Mouse (Mus musculus): ENCODE results near the gene Ifitm2.
"Not testable (repeated sequence)": the region's sequence is repeated elsewhere in the genome, so short reads cannot be mapped to it uniquely, and the experiment has no call there.

Ifitm2 gene

GRCm38 (mm10) chr7:140955758-140956555 lies at the start of gene Ifitm2, which contains the start of gene Gm45717:
Ifitm2 (minus strand) TSS chr7:140955987.
Gm45717 (minus strand) TSS chr7:140955937.
- DNase-seq: no peak

- DNase-seq: no peak
Observed at GRCm38 (mm10) chr7:141003248-141004010, 47.6 kb upstream of the Ifitm2 start.

GRCm38 (mm10) chr7:141000881-141001708 lies 45.3 kb upstream of the Ifitm2 start:
- no peak for DNase-seq

GRCm38 (mm10) chr7:140998853-140999700 lies 43.3 kb upstream of the Ifitm2 start:
- DNase-seq: no peak

GRCm38 (mm10) chr7:140997817-140998216 lies 42.0 kb upstream of the Ifitm2 start:
- DNase-seq: no peak

- no peak for DNase-seq
Observed at GRCm38 (mm10) chr7:140991117-140991689, 35.4 kb upstream of the Ifitm2 start.

- DNase-seq: no peak
Observed at GRCm38 (mm10) chr7:140990622-140991021, 34.8 kb upstream of the Ifitm2 start.

GRCm38 (mm10) chr7:140990185-140990584 lies 34.4 kb upstream of the Ifitm2 start:
- no peak for DNase-seq

GRCm38 (mm10) chr7:140989022-140989421 lies 33.2 kb upstream of the Ifitm2 start:
- DNase-seq: no peak

GRCm38 (mm10) chr7:140987182-140988138 lies 31.7 kb upstream of the Ifitm2 start:
- DNase-seq: no peak

GRCm38 (mm10) chr7:140982971-140983370 lies 27.2 kb upstream of the Ifitm2 start:
- DNase-seq: no peak

GRCm38 (mm10) chr7:140981704-140982103 lies 25.9 kb upstream of the Ifitm2 start:
- no peak for DNase-seq

- DNase-seq: not testable (repeated sequence)
Observed at GRCm38 (mm10) chr7:140976720-140977119, 20.9 kb upstream of the Ifitm2 start.

GRCm38 (mm10) chr7:140975465-140975864 lies 19.7 kb upstream of the Ifitm2 start:
- no peak for DNase-seq

GRCm38 (mm10) chr7:140974940-140975339 lies 19.2 kb upstream of the Ifitm2 start:
- DNase-seq: no peak

- DNase-seq: no peak
Observed at GRCm38 (mm10) chr7:140973396-140974165, 17.8 kb upstream of the Ifitm2 start.

GRCm38 (mm10) chr7:140971479-140972171 lies 15.8 kb upstream of the Ifitm2 start:
- no peak for DNase-seq

GRCm38 (mm10) chr7:140970931-140971330 lies 15.1 kb upstream of the Ifitm2 start:
- DNase-seq: no peak

- DNase-seq: not testable (repeated sequence)
Observed at GRCm38 (mm10) chr7:140968710-140969109, 12.9 kb upstream of the Ifitm2 start.
